Mouse (Mus musculus): ENCODE data around the gene Auh. TPM values are rescaled to one million over a fixed set of nuclear protein-coding genes. Genes with fewer than 3 reads are reported as not detected.
A peak's percentile ranks its signal among the peaks of the same experiment; 100 is the strongest.

Auh gene
- polyA plus RNA-seq (2016; fragmentation: Nextera tagmentation; extraction: Ambion mirVana): 26.8 and 31.0 TPM in 2 replicates

GRCm38 (mm10) chr13:52929209-52930171 is at the start of gene Auh:
Gene Auh (minus strand): TSS chr13:52929681.
- Histone ChIP-seq H3K27ac (peak within 1 kb of the TSS; percentile 90), H3K36me3 (replicated peaks) (no peaks in the 10 kb centered on the region), H3K4me1 (peaks cover 44% of the 10 kb centered on the region), H3K4me3 (peak within 1 kb of the TSS; percentile 84), H3K9me3 (0 out of 2 replicates have a peak, but pooled peaks cover 4% of the 10 kb centered on the region), H3K27me3 (ENCODE audit: poor library complexity, severe bottlenecking) (peaks cover 4% of the 10 kb centered on the region; the same call in 1 of the 2 replicates)
- under 1% methylated on average over 63 of the region's 63 CpGs for WGBS
- DNase-seq (ENCODE audit: extremely low spot score, low spot score): peak; percentile 90

GRCm38 (mm10) chr13:52978321-52978981 is 49.0 kb upstream of the Auh start:
- Histone ChIP-seq H3K4me3 (peak overlapping the region; percentile 85), H3K4me1 (peaks cover 70% of the 10 kb centered on the region), H3K9me3 (no peaks in the 10 kb centered on the region), H3K27me3 (ENCODE audit: poor library complexity, severe bottlenecking) (peaks cover 67% of the 10 kb centered on the region), H3K27ac (peak overlapping the region; percentile 85), H3K36me3 (replicated peaks) (no peaks in the 10 kb centered on the region)
- WGBS: under 1% methylated on average over 64 of the region's 64 CpGs
- peak; percentile 50 for DNase-seq (ENCODE audit: extremely low spot score, low spot score)

- 19% methylated on average over 4 of the region's 4 CpGs for WGBS
- DNase-seq (ENCODE audit: extremely low spot score, low spot score): no peak
- Histone ChIP-seq H3K36me3 (replicated peaks) (no peaks in the 10 kb centered on the region), H3K27me3 (ENCODE audit: poor library complexity, severe bottlenecking) (peaks cover 73% of the 10 kb centered on the region), H3K4me3 (peak overlapping the region; percentile 85), H3K4me1 (peaks cover 70% of the 10 kb centered on the region), H3K27ac (no peak overlapping the region), H3K9me3 (no peaks in the 10 kb centered on the region)
Observed at GRCm38 (mm10) chr13:52977757-52978156, 48.3 kb upstream of the Auh start.

- no peaks in the 10 kb centered on the region for H3K36me3 ChIP-seq (replicated peaks)
- no peak for DNase-seq (ENCODE audit: extremely low spot score, low spot score)
- H3K4me3 ChIP-seq: no peak overlapping the region
- H3K27ac ChIP-seq: no peak overlapping the region
- H3K4me1 ChIP-seq: peaks cover 69% of the 10 kb centered on the region
- H3K9me3 ChIP-seq: no peaks in the 10 kb centered on the region
- 61% methylated on average over 9 of the region's 9 CpGs for WGBS
- peaks cover 71% of the 10 kb centered on the region for H3K27me3 ChIP-seq (ENCODE audit: poor library complexity, severe bottlenecking)
Observed at GRCm38 (mm10) chr13:52977221-52977609, 47.7 kb upstream of the Auh start.

- Histone ChIP-seq H3K4me3 (peak overlapping the region; percentile 31), H3K9me3 (no peaks in the 10 kb centered on the region), H3K27ac (no peak overlapping the region), H3K27me3 (ENCODE audit: poor library complexity, severe bottlenecking) (peaks cover 66% of the 10 kb centered on the region), H3K36me3 (replicated peaks) (no peaks in the 10 kb centered on the region), H3K4me1 (peaks cover 64% of the 10 kb centered on the region)
- WGBS: 16% methylated on average over 16 of the region's 16 CpGs
- DNase-seq (ENCODE audit: extremely low spot score, low spot score): peak; percentile 43
Observed at GRCm38 (mm10) chr13:52976510-52977220, 47.2 kb upstream of the Auh start.

GRCm38 (mm10) chr13:52976130-52976509 is 46.6 kb upstream of the Auh start:
- peaks cover 58% of the 10 kb centered on the region for H3K4me1 ChIP-seq
- DNase-seq (ENCODE audit: extremely low spot score, low spot score): peak; percentile 25
- no peak overlapping the region for H3K27ac ChIP-seq
- WGBS: 14% methylated on average over 8 of the region's 8 CpGs
- no peaks in the 10 kb centered on the region for H3K36me3 ChIP-seq (replicated peaks)
- no peaks in the 10 kb centered on the region for H3K9me3 ChIP-seq
- peaks cover 61% of the 10 kb centered on the region for H3K27me3 ChIP-seq (ENCODE audit: poor library complexity, severe bottlenecking)
- peak overlapping the region; percentile 31 for H3K4me3 ChIP-seq

- no peak overlapping the region for H3K4me3 ChIP-seq
- H3K27ac ChIP-seq: no peak overlapping the region
- H3K9me3 ChIP-seq: no peaks in the 10 kb centered on the region
- 78% methylated on average over 3 of the region's 3 CpGs for WGBS
- H3K36me3 ChIP-seq (replicated peaks): no peaks in the 10 kb centered on the region
- DNase-seq (ENCODE audit: extremely low spot score, low spot score): no peak
- peaks cover 61% of the 10 kb centered on the region for H3K27me3 ChIP-seq (ENCODE audit: poor library complexity, severe bottlenecking)
- H3K4me1 ChIP-seq: peaks cover 50% of the 10 kb centered on the region
Observed at GRCm38 (mm10) chr13:52974676-52975075, 45.2 kb upstream of the Auh start.

- Histone ChIP-seq H3K27ac (no peak overlapping the region), H3K4me1 (peaks cover 38% of the 10 kb centered on the region), H3K9me3 (no peaks in the 10 kb centered on the region), H3K36me3 (replicated peaks) (peaks cover 4% of the 10 kb centered on the region), H3K27me3 (ENCODE audit: poor library complexity, severe bottlenecking) (peaks cover 49% of the 10 kb centered on the region), H3K4me3 (no peak overlapping the region)
- DNase-seq (ENCODE audit: extremely low spot score, low spot score): no peak
- 97% methylated on average over 10 of the region's 10 CpGs for WGBS
Observed at GRCm38 (mm10) chr13:52973427-52973826, 43.9 kb upstream of the Auh start.

- WGBS: 92% methylated on average over 3 of the region's 3 CpGs
- Histone ChIP-seq H3K9me3 (no peaks in the 10 kb centered on the region), H3K36me3 (replicated peaks) (peaks cover 12% of the 10 kb centered on the region), H3K27ac (no peak overlapping the region), H3K4me1 (peaks cover 31% of the 10 kb centered on the region), H3K27me3 (ENCODE audit: poor library complexity, severe bottlenecking) (peaks cover 41% of the 10 kb centered on the region), H3K4me3 (no peak overlapping the region)
- DNase-seq (ENCODE audit: extremely low spot score, low spot score): no peak
Observed at GRCm38 (mm10) chr13:52972626-52973025, 43.1 kb upstream of the Auh start.

- Histone ChIP-seq H3K27me3 (ENCODE audit: poor library complexity, severe bottlenecking) (peaks cover 31% of the 10 kb centered on the region), H3K27ac (no peak overlapping the region), H3K4me3 (no peak overlapping the region), H3K4me1 (peaks cover 14% of the 10 kb centered on the region), H3K36me3 (replicated peaks) (peaks cover 28% of the 10 kb centered on the region), H3K9me3 (no peaks in the 10 kb centered on the region)
- no peak for DNase-seq (ENCODE audit: extremely low spot score, low spot score)
- 93% methylated on average over 6 of the region's 6 CpGs for WGBS
Observed at GRCm38 (mm10) chr13:52970876-52971275, 41.4 kb upstream of the Auh start.

- WGBS: 91% methylated on average over 4 of the region's 4 CpGs
- H3K27me3 ChIP-seq (ENCODE audit: poor library complexity, severe bottlenecking): no peaks in the 10 kb centered on the region
- peaks cover 32% of the 10 kb centered on the region for H3K36me3 ChIP-seq (replicated peaks)
- no peak overlapping the region for H3K4me3 ChIP-seq
- H3K27ac ChIP-seq: no peak overlapping the region
- DNase-seq (ENCODE audit: extremely low spot score, low spot score): no peak
- H3K4me1 ChIP-seq: no peaks in the 10 kb centered on the region
- H3K9me3 ChIP-seq: no peaks in the 10 kb centered on the region
Observed at GRCm38 (mm10) chr13:52962922-52963321, 33.4 kb upstream of the Auh start.

- DNase-seq (ENCODE audit: extremely low spot score, low spot score): no peak
- WGBS: 85% methylated on average over 6 of the region's 6 CpGs
Observed at GRCm38 (mm10) chr13:52962361-52962760, 32.9 kb upstream of the Auh start.

More at GRCm38 (mm10) chr13:52962361-52962760, 32.9 kb upstream of the Auh start:
- Histone ChIP-seq H3K27ac (no peak overlapping the region), H3K36me3 (replicated peaks) (peaks cover 27% of the 10 kb centered on the region), H3K4me1 (no peaks in the 10 kb centered on the region), H3K4me3 (no peak overlapping the region), H3K27me3 (ENCODE audit: poor library complexity, severe bottlenecking) (no peaks in the 10 kb centered on the region), H3K9me3 (no peaks in the 10 kb centered on the region)

Measured in forebrain, embryonic 10.5 days (tissue).